Mouse (Mus musculus): Measurements from ENCODE around the gene Glg1.
A peak's percentile ranks its signal among the peaks of the same experiment; 100 is the strongest.
"Not testable (repeated sequence)": the region's sequence is repeated elsewhere in the genome, so short reads cannot be mapped to it uniquely, and the experiment has no call there.

Glg1 gene

DNA sequence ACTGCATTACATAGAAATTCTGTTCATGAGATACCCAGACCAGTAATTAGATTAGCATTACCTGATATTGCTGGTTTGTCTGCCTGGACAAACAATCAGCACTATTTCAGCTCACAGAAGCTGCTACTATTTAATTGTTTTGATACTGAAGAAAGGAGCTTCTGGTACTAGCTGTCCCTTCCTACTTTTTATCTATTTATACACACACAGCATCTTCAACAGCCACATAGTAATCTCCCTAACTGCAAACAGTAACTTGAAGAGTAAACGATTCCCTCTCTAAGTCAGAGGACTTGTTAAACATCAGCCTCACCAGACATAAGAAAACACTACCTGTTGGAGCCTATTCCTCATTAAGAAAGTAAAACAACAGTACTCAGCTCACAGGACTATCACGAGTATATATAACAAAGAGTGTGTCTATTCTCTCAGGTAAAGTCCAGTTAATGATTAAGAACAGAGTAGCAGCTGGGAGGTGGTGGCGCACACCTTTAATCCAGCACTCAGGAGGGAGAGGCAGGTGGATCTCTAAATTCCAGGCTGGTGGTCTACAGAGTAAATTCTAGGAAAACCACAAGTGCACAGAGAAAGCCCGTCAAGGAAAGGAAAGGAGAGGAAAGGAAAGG, 6.4 kb downstream of the Glg1 start:
- no peak for DNase-seq (ENCODE audit: low read depth, low spot score)

GRCm38 (mm10) chr8:111250111-111250510, 8.9 kb downstream of the Glg1 start:
- no peak for DNase-seq (ENCODE audit: low read depth, low spot score)

- no peak for DNase-seq (ENCODE audit: low read depth, low spot score)
These were observed 10.9 kb downstream of the Glg1 start for GRCm38 (mm10) chr8:111248136-111248535.

DNA sequence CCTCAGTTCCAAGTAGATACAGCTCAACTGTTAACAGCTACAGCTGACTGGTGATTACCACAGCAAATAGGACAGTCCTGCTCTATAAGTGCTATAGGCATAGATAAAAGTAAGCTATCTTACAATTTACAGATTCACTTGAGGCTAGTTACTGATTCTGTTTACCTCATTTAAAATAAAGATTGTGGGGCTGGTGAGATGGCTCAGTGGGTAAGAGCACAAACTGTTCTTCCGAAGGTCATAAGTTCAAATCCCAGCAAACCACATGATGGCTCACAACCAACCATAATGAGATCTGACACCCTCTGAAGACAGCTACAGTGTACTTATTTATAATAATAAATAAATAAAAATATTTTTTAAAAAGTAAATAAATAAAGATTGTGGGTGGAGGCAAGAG, 12.2 kb downstream of the Glg1 start:
- DNase-seq (ENCODE audit: low read depth, low spot score) = not testable (repeated sequence)

GRCm38 (mm10) chr8:111246287-111246830, 12.7 kb downstream of the Glg1 start:
- no peak for DNase-seq (ENCODE audit: low read depth, low spot score)

DNA sequence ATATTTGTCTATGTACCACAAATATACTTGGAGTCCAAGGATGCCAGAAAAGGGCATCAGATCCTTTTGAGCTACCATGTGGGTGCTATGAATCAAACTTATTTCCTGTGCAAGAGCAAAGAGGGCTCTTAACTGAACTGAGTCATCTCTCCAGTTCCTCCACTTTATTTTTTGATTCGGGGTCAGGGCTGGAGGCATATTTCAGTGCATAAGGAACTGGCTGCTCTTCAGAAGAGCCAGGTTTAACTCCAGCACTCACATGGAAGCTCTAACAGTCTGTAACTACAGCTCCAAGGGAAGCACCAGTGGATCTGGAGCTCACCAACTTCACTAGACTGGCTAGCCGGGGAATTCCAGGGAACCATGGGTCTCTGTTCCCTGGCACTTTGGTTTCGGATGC, 21.7 kb downstream of the Glg1 start:
- no peak for DNase-seq (ENCODE audit: low read depth, low spot score)

DNA sequence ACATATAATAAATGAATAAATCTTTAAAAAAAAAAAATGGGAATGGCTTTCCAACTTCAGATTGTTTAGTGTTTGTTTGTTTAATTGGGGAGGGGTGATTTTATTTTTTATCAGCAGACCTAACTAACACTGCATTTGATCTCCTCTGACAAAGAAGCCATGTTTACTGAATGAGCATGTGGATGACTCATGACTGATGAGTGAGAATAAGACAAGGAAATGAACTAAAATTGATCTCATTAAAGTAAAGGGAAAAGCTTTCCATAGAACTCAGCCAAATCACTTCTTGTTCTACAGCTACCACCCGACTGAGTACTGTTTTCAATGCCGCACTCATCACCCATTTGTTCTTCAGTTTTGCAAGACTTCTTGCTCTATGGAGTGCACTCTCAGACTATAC, 25.3 kb downstream of the Glg1 start:
- DNase-seq (ENCODE audit: low read depth, low spot score) = no peak

DNA sequence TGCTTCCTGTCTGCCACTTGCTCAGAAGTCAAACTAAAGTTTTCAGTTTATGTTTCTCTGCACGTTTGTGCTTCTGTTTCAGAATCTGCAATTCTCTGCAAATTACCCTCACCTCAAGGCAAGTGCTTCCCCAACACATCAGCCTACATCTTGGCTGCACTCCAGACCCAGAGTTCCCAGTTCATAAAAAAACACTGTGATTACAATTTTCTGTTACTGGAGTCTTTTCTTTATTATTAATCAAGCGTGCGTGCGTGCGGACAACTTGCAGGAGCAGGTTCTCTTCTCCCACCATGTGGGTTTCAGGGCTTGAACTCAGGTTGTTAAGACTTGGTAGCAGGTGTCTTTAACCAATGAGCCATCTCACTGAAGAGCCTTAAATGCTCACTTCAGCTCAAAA, 34.9 kb downstream of the Glg1 start:
- no peak for DNase-seq (ENCODE audit: low read depth, low spot score)

GRCm38 (mm10) chr8:111218107-111218506, 40.9 kb downstream of the Glg1 start:
- no peak for DNase-seq (ENCODE audit: low read depth, low spot score)

GRCm38 (mm10) chr8:111213406-111213805, 45.6 kb downstream of the Glg1 start:
- no peak for DNase-seq (ENCODE audit: low read depth, low spot score)

GRCm38 (mm10) chr8:111211180-111211579, 47.8 kb downstream of the Glg1 start:
- DNase-seq (ENCODE audit: low read depth, low spot score) = no peak

- DNase-seq (ENCODE audit: low read depth, low spot score) = no peak
These were observed 49.1 kb downstream of the Glg1 start for GRCm38 (mm10) chr8:111209874-111210273.

DNA sequence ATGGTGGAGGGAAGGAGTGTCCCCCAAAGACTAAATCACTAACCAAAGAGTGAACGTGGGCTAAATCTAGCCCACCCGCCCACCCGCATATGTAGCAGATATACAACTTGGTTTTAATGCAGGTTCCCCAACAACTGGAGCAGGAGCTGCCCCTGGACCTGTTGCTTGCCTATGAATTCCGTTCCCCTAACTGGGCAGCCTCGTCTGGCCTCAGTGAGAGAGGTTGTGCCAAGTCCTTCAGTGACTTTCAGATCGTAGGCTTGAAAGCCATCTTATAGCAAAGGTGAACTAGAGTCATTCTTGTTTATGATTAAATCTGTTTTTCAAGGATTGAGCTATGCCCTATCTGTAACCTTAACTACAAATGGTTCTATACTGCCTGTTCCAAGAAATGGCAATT, 52.7 kb downstream of the Glg1 start:
- no peak for DNase-seq (ENCODE audit: low read depth, low spot score)

DNA sequence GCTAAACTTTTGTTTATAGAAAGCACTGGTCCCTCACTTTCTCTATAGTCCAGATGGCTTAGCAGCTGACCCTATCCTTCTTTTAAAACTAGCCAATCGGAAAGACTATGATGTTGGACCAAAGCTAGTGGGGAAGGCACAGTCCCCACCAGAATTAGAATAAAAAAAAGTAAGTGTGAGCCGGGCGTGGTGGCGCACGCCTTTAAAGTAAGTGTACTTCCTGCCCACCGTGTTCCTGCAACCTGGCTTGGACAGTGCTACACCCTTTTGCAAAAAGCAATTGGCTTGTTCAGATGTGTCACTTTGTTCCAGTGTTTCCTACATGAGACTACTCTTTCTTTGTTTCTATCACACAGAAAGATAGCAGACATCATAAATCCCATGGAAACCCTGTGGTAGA, 54.0 kb downstream of the Glg1 start:
- no peak for DNase-seq (ENCODE audit: low read depth, low spot score)

- DNase-seq (ENCODE audit: low read depth, low spot score) = no peak
These were observed 55.7 kb downstream of the Glg1 start for GRCm38 (mm10) chr8:111203341-111203740.

GRCm38 (mm10) chr8:111197966-111198365, 61.0 kb downstream of the Glg1 start:
- no peak for DNase-seq (ENCODE audit: low read depth, low spot score)

DNA sequence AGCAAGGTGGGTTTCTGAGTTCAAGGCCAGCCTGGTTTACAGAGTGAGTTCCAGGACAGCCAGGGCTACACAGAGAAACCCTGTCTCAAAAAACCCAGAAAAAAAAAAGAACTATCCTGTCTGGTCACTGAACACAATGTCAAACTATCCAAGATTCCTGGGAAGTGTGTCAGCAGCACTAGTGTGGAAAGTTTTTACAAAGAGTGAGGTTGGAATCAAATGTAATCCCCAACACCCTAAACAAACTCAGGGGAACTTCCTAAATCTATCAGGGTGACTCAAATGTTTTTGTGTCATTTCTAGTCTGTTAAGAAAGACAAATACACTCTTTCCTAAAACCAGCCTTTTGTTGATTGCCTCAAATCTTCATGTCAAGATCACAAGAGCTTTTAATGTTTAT, 62.8 kb downstream of the Glg1 start:
- DNase-seq (ENCODE audit: low read depth, low spot score) = no peak

DNA sequence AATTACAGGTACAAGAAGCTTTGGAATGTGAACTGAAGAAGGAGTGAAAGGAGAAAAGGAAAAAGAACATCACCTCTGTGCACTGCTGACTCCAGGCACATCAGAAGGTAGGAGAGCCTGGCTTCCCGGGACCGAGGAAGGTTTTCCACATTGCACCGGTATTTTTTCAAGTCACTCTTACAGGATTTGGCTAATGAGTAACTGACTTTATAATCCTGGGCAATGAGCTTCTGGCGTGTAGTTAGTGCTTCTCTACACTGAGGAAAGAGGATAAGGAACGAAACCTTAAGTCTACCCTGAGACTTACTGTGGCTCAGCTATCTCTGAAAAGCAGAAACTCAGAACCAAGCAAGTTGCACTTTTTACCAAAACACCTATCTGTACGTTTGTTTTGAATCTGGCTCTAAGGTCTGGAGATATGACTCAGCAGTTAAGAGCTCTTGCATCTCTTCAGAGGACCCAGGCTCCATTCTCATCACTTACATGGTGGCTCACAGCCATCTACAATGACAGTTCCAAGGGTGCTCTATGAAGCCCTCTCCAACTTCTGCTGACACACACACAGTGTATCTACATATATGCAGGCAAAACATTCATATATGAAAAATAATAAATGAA, 70.3 kb downstream of the Glg1 start:
- no peak for DNase-seq (ENCODE audit: low read depth, low spot score)

DNA sequence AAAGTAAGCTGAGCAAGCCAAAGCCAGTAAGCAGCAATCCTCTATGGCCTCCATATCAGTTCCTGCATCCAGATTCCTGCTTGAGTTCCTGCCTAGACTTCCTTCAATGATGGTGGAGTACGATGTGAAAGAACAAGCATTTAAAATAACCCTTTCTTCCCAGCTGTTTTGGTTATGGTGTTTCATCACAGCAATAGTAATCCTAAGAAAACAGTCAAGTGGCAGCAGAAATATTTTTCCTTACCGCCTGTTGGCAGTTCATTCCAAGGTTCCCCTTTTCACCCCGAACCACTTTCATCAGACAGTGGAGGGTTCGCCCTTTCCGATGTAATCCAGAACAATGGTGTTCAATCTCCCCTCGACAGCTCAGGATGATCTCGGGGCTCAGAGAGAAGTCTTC, 71.5 kb downstream of the Glg1 start:
- DNase-seq (ENCODE audit: low read depth, low spot score) = no peak

DNA sequence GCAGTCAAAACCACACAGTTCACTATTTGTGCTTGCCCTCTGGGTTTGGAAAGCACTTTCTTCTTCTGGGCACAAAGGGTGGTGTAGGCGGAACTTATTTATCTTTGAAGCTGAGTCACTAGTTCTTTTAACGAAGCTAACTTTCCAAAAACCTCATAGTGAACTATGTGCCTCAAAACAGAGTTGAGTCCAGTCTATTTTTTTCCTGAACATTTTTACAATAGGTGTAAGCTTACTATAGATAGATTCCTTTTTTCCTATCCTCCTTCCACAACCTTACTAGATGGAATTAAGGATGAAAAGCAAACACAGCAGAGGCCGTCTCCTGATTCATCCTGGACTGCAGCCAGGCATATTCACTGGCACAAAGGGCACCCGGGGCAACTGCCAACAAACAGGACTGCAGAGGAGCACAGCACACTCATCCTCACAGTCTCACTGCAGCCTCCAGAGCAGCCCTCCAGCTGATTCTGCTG, 73.5 kb downstream of the Glg1 start:
- DNase-seq (ENCODE audit: low read depth, low spot score) = no peak

DNA sequence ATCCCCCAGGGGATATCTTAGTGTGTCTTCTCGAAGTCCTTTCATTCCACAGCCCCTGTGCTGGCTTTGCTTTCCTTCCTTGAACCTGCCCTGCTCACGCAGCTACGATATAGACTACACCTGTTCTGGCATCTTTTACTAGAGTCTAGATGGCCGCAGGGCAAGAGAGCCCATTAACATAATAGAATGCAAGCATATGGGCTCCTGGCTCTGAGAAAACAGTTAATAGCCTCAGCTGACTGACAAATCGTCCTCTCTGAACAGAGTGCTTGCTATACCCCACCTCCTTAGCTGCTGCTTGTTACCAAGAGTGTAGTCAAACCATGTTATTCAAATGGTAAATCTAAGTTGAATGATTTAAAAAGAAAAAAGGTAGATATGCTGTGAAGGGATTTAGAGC, 87.4 kb downstream of the Glg1 start:
- no peak for DNase-seq (ENCODE audit: low read depth, low spot score)

DNA sequence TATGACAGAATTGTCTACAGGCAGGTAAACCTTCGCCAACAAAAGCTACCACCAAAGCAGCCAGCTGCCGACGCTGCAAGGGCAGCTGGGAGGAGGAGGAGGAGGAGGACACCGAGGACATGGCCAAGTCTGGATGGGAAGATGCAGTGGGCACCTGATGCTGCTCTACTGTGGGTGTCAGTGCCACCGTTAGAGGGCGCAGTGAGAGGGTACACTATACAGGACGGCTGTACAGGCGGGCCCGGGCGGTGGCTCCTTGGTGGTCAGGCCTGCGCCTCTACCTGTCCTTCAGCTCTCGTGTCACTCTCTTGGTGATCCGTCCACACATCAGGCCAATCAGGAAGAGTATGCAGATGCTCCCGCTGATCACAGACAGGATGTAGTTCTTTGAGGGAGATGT, 101.4 kb downstream of the Glg1 start:
- DNase-seq (ENCODE audit: low read depth, low spot score) = peak; percentile 54

DNA sequence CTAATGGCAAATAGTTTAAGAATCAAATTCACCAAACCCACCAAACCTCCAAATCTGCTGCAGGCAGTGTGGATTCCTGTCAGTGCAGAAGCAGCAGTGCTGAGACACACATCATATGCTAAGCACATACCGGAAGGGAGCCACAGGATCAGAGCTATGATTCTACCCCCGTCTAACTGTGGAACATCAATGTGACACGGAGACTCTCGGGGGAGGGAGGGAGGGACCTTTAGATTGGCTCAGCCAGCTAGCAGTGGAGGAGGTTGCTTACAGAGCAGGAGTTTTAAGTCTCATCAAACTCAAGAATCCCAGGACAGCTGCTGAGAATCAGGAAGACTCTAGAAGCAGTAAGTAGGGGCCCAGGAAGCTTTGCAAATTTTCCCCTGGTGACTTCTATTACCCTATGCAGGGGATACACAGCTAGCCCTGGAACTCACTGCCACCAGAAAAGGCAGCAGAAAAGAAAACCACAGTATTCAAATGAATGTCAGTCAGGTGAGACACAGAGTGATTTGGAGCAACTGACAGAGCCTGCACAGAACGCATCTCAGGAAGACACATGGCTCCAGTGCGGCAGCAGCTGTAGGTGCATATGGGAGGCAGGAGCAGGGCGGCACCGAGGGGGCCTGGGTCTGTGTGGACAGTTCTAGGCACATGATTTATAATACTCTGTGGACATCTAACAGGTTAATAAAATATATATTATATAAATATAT, 103.1 kb downstream of the Glg1 start:
- no peak for DNase-seq (ENCODE audit: low read depth, low spot score)

All from mesoderm, embryonic 11.5 days (tissue).